Mouse (Mus musculus) limb, embryonic 10.5 days (tissue): ENCODE results near the gene Tagln2. TPM values are rescaled to one million over a fixed set of nuclear protein-coding genes. Genes with fewer than 3 reads are reported as not detected.

Source experiments
- DNase-seq: peaks from one replicate; pipeline ENCODE4 v3.0.0-alpha.2; 2017; ENCODE audit warnings: low spot score
- H3K27ac ChIP-seq: fragments of 300-500 bp; sonication (generic); 2 replicates; pipeline ENCODE4 v1.5.1; 2016; ENCODE audit warnings: mild to moderate bottlenecking
- H3K27me3 ChIP-seq: fragments of 300-500 bp; sonication (generic); 2 replicates; pipeline ENCODE4 v1.6.1; 2016; ENCODE audit warnings: low read depth, mild to moderate bottlenecking; ENCODE audit not compliant: poor library complexity, severe bottlenecking
- H3K36me3 ChIP-seq: fragments of 300-500 bp; sonication (generic); 2 replicates; pipeline ENCODE4 v1.6.1; 2016; ENCODE audit warnings: mild to moderate bottlenecking, moderate library complexity
- H3K4me1 ChIP-seq: fragments of 300-500 bp; sonication (generic); 2 replicates; pipeline ENCODE4 v1.6.1; 2016
- H3K4me3 ChIP-seq: fragments of 300-500 bp; sonication (generic); 2 replicates; pipeline ENCODE4 v1.5.1; 2016; ENCODE audit warnings: mild to moderate bottlenecking, moderate library complexity
- H3K9me3 ChIP-seq: fragments of 300-500 bp; sonication (generic); replicated peaks from 2 replicates; pipeline ENCODE4 v1.6.1; 2016; ENCODE audit warnings: mild to moderate bottlenecking
- WGBS: fragments of 180-500 bp; shearing (Covaris S2); methylation state at CpG from one replicate; pipeline ENCODE4 v1.1.7; 2016; 5-methylcytosine and 5-hydroxymethylcytosine counted together
- polyA plus RNA-seq: library from polyadenylated mRNA; unstranded; fragments of >200 nt; fragmentation: Nextera tagmentation; extraction: Ambion mirVana; gene quantifications from 2 replicates; pipeline ENCODE4 v1.2.1, GENCODE M21; 2016

Tagln2 gene
- polyA plus RNA-seq, 1 experiment from 2014 or later = 77.0 TPM

GRCm38 (mm10) chr1:172484236-172484635 is 15.6 kb upstream of the Tagln2 start:
- peaks cover 52% of the 10 kb centered on the region for H3K4me1 ChIP-seq
- no peaks in the 10 kb centered on the region for H3K27me3 ChIP-seq
- H3K9me3 ChIP-seq = no peaks in the 10 kb centered on the region
- H3K4me3 ChIP-seq = peak overlapping the region; percentile 75
- 61% methylated on average over 11 of the region's 11 CpGs for WGBS
- H3K36me3 ChIP-seq = peaks cover 52% of the 10 kb centered on the region
- no peak for DNase-seq
- H3K27ac ChIP-seq = 0 out of 2 replicates have a peak overlapping the region, but pooled peaks have one; percentile 14

GRCm38 (mm10) chr1:172484671-172485070 is 15.2 kb upstream of the Tagln2 start:
- Histone ChIP-seq H3K27me3 (no peaks in the 10 kb centered on the region), H3K4me1 (peaks cover 52% of the 10 kb centered on the region), H3K9me3 (no peaks in the 10 kb centered on the region), H3K4me3 (peak overlapping the region; percentile 75; the same call in 1 of the 2 replicates), H3K27ac (0 out of 2 replicates have a peak overlapping the region, but pooled peaks have one; percentile 14), H3K36me3 (peaks cover 57% of the 10 kb centered on the region)
- WGBS = 73% methylated on average over 13 of the region's 13 CpGs
- DNase-seq = no peak

- Histone ChIP-seq H3K36me3 (peaks cover 63% of the 10 kb centered on the region), H3K4me1 (peaks cover 61% of the 10 kb centered on the region), H3K27me3 (no peaks in the 10 kb centered on the region), H3K4me3 (peak overlapping the region; percentile 30), H3K27ac (peak overlapping the region; percentile 68; the same call in 1 of the 2 replicates), H3K9me3 (no peaks in the 10 kb centered on the region)
- WGBS = 46% methylated on average over 6 of the region's 6 CpGs
- no peak for DNase-seq
Measured at GRCm38 (mm10) chr1:172485821-172486220, 14.0 kb upstream of the Tagln2 start.

- 42% methylated on average over 4 of the region's 4 CpGs for WGBS
- no peaks in the 10 kb centered on the region for H3K9me3 ChIP-seq
- H3K27ac ChIP-seq = peak overlapping the region; percentile 68; the same call in 1 of the 2 replicates
- H3K36me3 ChIP-seq = peaks cover 67% of the 10 kb centered on the region
- H3K27me3 ChIP-seq = no peaks in the 10 kb centered on the region
- peaks cover 58% of the 10 kb centered on the region for H3K4me1 ChIP-seq
- peak overlapping the region; percentile 30 for H3K4me3 ChIP-seq
- DNase-seq = no peak
Measured at GRCm38 (mm10) chr1:172486236-172486635, 13.6 kb upstream of the Tagln2 start.

- peak overlapping the region; percentile 30 for H3K4me3 ChIP-seq
- 76% methylated on average over 5 of the region's 5 CpGs for WGBS
- peak overlapping the region; percentile 68; the same call in 1 of the 2 replicates for H3K27ac ChIP-seq
- no peaks in the 10 kb centered on the region for H3K9me3 ChIP-seq
- no peak for DNase-seq
- peaks cover 71% of the 10 kb centered on the region for H3K36me3 ChIP-seq
- no peaks in the 10 kb centered on the region for H3K27me3 ChIP-seq
- H3K4me1 ChIP-seq = peaks cover 54% of the 10 kb centered on the region
Measured at GRCm38 (mm10) chr1:172486651-172487050, 13.2 kb upstream of the Tagln2 start.

GRCm38 (mm10) chr1:172487859-172488258 is 12.0 kb upstream of the Tagln2 start:
- H3K36me3 ChIP-seq = peaks cover 83% of the 10 kb centered on the region
- no peak for DNase-seq
- no peaks in the 10 kb centered on the region for H3K27me3 ChIP-seq
- no peak overlapping the region for H3K4me3 ChIP-seq
- no peak overlapping the region for H3K27ac ChIP-seq
- 83% methylated on average over 4 of the region's 4 CpGs for WGBS
- H3K9me3 ChIP-seq = no peaks in the 10 kb centered on the region
- peaks cover 49% of the 10 kb centered on the region for H3K4me1 ChIP-seq

- H3K27me3 ChIP-seq = no peaks in the 10 kb centered on the region
- WGBS = 90% methylated on average over 7 of the region's 7 CpGs
Measured at GRCm38 (mm10) chr1:172488831-172489230, 11.0 kb upstream of the Tagln2 start.

GRCm38 (mm10) chr1:172489585-172490250 is 10.1 kb upstream of the Tagln2 start:
- peaks cover 31% of the 10 kb centered on the region for H3K4me1 ChIP-seq
- H3K36me3 ChIP-seq = peaks cover 95% of the 10 kb centered on the region
- H3K27ac ChIP-seq = no peak overlapping the region
- H3K4me3 ChIP-seq = no peak overlapping the region
- 62% methylated on average over 12 of the region's 12 CpGs for WGBS
- no peak for DNase-seq
- no peaks in the 10 kb centered on the region for H3K9me3 ChIP-seq
- no peaks in the 10 kb centered on the region for H3K27me3 ChIP-seq

More at GRCm38 (mm10) chr1:172488831-172489230, 11.0 kb upstream of the Tagln2 start:
- no peak for DNase-seq
- peaks cover 40% of the 10 kb centered on the region for H3K4me1 ChIP-seq
- H3K4me3 ChIP-seq = no peak overlapping the region
- no peaks in the 10 kb centered on the region for H3K9me3 ChIP-seq
- H3K36me3 ChIP-seq = peaks cover 93% of the 10 kb centered on the region
- H3K27ac ChIP-seq = no peak overlapping the region

- Histone ChIP-seq H3K27me3 (no peaks in the 10 kb centered on the region), H3K9me3 (no peaks in the 10 kb centered on the region), H3K4me1 (peaks cover 25% of the 10 kb centered on the region), H3K36me3 (peaks cover 95% of the 10 kb centered on the region), H3K27ac (no peak overlapping the region), H3K4me3 (peak overlapping the region; percentile 25)
- peak; percentile 93 for DNase-seq
- 19% methylated on average over 10 of the region's 10 CpGs for WGBS
Measured at GRCm38 (mm10) chr1:172490261-172490661, 9.6 kb upstream of the Tagln2 start.

GRCm38 (mm10) chr1:172492047-172492446 is 7.8 kb upstream of the Tagln2 start:
- no peak overlapping the region for H3K4me3 ChIP-seq
- H3K4me1 ChIP-seq = peaks cover 9% of the 10 kb centered on the region
- no peak for DNase-seq
- peaks cover 95% of the 10 kb centered on the region for H3K36me3 ChIP-seq
- no peaks in the 10 kb centered on the region for H3K27me3 ChIP-seq
- H3K27ac ChIP-seq = no peak overlapping the region
- WGBS = 93% methylated on average over 8 of the region's 8 CpGs
- no peaks in the 10 kb centered on the region for H3K9me3 ChIP-seq

- Histone ChIP-seq H3K27ac (no peak overlapping the region), H3K27me3 (no peaks in the 10 kb centered on the region), H3K9me3 (no peaks in the 10 kb centered on the region), H3K4me3 (no peak overlapping the region), H3K4me1 (peaks cover 9% of the 10 kb centered on the region), H3K36me3 (peaks cover 95% of the 10 kb centered on the region)
- DNase-seq = no peak
- WGBS = 78% methylated on average over 6 of the region's 6 CpGs
Measured at GRCm38 (mm10) chr1:172493516-172493915, 6.3 kb upstream of the Tagln2 start.

GRCm38 (mm10) chr1:172496030-172496429 is 3.8 kb upstream of the Tagln2 start:
- peaks cover 20% of the 10 kb centered on the region for H3K4me1 ChIP-seq
- H3K9me3 ChIP-seq = no peaks in the 10 kb centered on the region
- no peak overlapping the region for H3K27ac ChIP-seq
- no peak overlapping the region for H3K4me3 ChIP-seq
- H3K27me3 ChIP-seq = peaks cover 13% of the 10 kb centered on the region
- no peak for DNase-seq
- 81% methylated on average over 17 of the region's 17 CpGs for WGBS
- H3K36me3 ChIP-seq = peaks cover 83% of the 10 kb centered on the region

GRCm38 (mm10) chr1:172497428-172497827 is 2.4 kb upstream of the Tagln2 start:
- peaks cover 69% of the 10 kb centered on the region for H3K36me3 ChIP-seq
- no peaks in the 10 kb centered on the region for H3K9me3 ChIP-seq
- no peak overlapping the region for H3K27ac ChIP-seq
- 86% methylated on average over 10 of the region's 10 CpGs for WGBS
- peaks cover 27% of the 10 kb centered on the region for H3K27me3 ChIP-seq
- no peak overlapping the region for H3K4me3 ChIP-seq
- DNase-seq = no peak
- H3K4me1 ChIP-seq = peaks cover 34% of the 10 kb centered on the region
